Mouse (Mus musculus): ENCODE measurements around the gene Rbbp8nl. TPM values are rescaled to one million over a fixed set of nuclear protein-coding genes. Genes with fewer than 3 reads are reported as not detected.
"Not testable (repeated sequence)": the region's sequence is repeated elsewhere in the genome, so short reads cannot be mapped to it uniquely, and the experiment has no call there.

Rbbp8nl gene
- polyA plus RNA-seq, 1 experiment from 2014 or later, result not detected

- WGBS, result 85% methylated on average over 3 of the region's 3 CpGs
- no peak for ATAC-seq
- peaks cover 30% of the 10 kb centered on the region for H3K36me3 ChIP-seq (ENCODE audit: control insufficient read depth, insufficient read depth, low read length)
- no peaks in the 10 kb centered on the region for H3K27me3 ChIP-seq (replicated peaks; ENCODE audit: control insufficient read depth, insufficient read depth, low read length)
- no peak overlapping the region for H3K4me2 ChIP-seq (ENCODE audit: low read length)
- no peak overlapping the region for H3K9ac ChIP-seq (ENCODE audit: low read depth, low read length)
- H3K27ac ChIP-seq (ENCODE audit: low read depth, low read length), result no peak overlapping the region
- H3K4me3 ChIP-seq (ENCODE audit: low read length), result no peak overlapping the region
- H3K9me3 ChIP-seq (ENCODE audit: control insufficient read depth, low read length), result no peaks in the 10 kb centered on the region
- H3K4me1 ChIP-seq (ENCODE audit: control insufficient read depth, insufficient read depth, low read depth, low read length), result peaks cover 8% of the 10 kb centered on the region
Observed at GRCm38 (mm10) chr2:180262441-180262840, 27.2 kb downstream of the Rbbp8nl start.

- no peak overlapping the region for H3K9ac ChIP-seq (ENCODE audit: low read depth, low read length)
- H3K9me3 ChIP-seq (ENCODE audit: control insufficient read depth, low read length), result no peaks in the 10 kb centered on the region
- peaks cover 8% of the 10 kb centered on the region for H3K4me1 ChIP-seq (ENCODE audit: control insufficient read depth, insufficient read depth, low read depth, low read length)
- H3K4me3 ChIP-seq (ENCODE audit: low read length), result no peak overlapping the region
- no peak overlapping the region for H3K27ac ChIP-seq (ENCODE audit: low read depth, low read length)
- no peak overlapping the region for H3K4me2 ChIP-seq (ENCODE audit: low read length)
- H3K27me3 ChIP-seq (replicated peaks; ENCODE audit: control insufficient read depth, insufficient read depth, low read length), result no peaks in the 10 kb centered on the region
- ATAC-seq, result no peak
- H3K36me3 ChIP-seq (ENCODE audit: control insufficient read depth, insufficient read depth, low read length), result peaks cover 30% of the 10 kb centered on the region
- WGBS, result 88% methylated on average over 5 of the region's 7 CpGs
Observed at GRCm38 (mm10) chr2:180261901-180262300, 27.8 kb downstream of the Rbbp8nl start.

GRCm38 (mm10) chr2:180260610-180261480 lies 28.8 kb downstream of the Rbbp8nl start:
- 74% methylated on average over 8 of the region's 8 CpGs for WGBS
- no peak for ATAC-seq
- H3K27ac ChIP-seq (ENCODE audit: low read depth, low read length), result no peak overlapping the region
- H3K27me3 ChIP-seq (replicated peaks; ENCODE audit: control insufficient read depth, insufficient read depth, low read length), result no peaks in the 10 kb centered on the region
- H3K9ac ChIP-seq (ENCODE audit: low read depth, low read length), result no peak overlapping the region
- H3K4me1 ChIP-seq (ENCODE audit: control insufficient read depth, insufficient read depth, low read depth, low read length), result peaks cover 13% of the 10 kb centered on the region
- H3K4me3 ChIP-seq (ENCODE audit: low read length), result no peak overlapping the region
- H3K4me2 ChIP-seq (ENCODE audit: low read length), result no peak overlapping the region
- H3K36me3 ChIP-seq (ENCODE audit: control insufficient read depth, insufficient read depth, low read length), result peaks cover 27% of the 10 kb centered on the region
- H3K9me3 ChIP-seq (ENCODE audit: control insufficient read depth, low read length), result no peaks in the 10 kb centered on the region

GRCm38 (mm10) chr2:180259826-180260609 lies 29.7 kb downstream of the Rbbp8nl start:
- ATAC-seq; H3K27ac ChIP-seq (ENCODE audit: low read depth, low read length); H3K9me3 ChIP-seq (ENCODE audit: control insufficient read depth, low read length); H3K4me2 ChIP-seq (ENCODE audit: low read length); H3K27me3 ChIP-seq (replicated peaks; ENCODE audit: control insufficient read depth, insufficient read depth, low read length); H3K4me3 ChIP-seq (ENCODE audit: low read length); H3K9ac ChIP-seq (ENCODE audit: low read depth, low read length): not testable (repeated sequence)
- peaks cover 14% of the 10 kb centered on the region for H3K4me1 ChIP-seq (ENCODE audit: control insufficient read depth, insufficient read depth, low read depth, low read length)
- 71% methylated on average over 17 of the region's 17 CpGs for WGBS
- peaks cover 27% of the 10 kb centered on the region for H3K36me3 ChIP-seq (ENCODE audit: control insufficient read depth, insufficient read depth, low read length)

- 76% methylated on average over 10 of the region's 10 CpGs for WGBS
- peaks cover 27% of the 10 kb centered on the region for H3K36me3 ChIP-seq (ENCODE audit: control insufficient read depth, insufficient read depth, low read length)
- H3K9me3 ChIP-seq (ENCODE audit: control insufficient read depth, low read length), result not testable (repeated sequence)
Observed at GRCm38 (mm10) chr2:180258951-180259484, 30.7 kb downstream of the Rbbp8nl start.

GRCm38 (mm10) chr2:180257963-180258865 lies 31.5 kb downstream of the Rbbp8nl start:
- Histone ChIP-seq H3K9me3 (ENCODE audit: control insufficient read depth, low read length) (no peaks in the 10 kb centered on the region), H3K36me3 (ENCODE audit: control insufficient read depth, insufficient read depth, low read length) (peaks cover 22% of the 10 kb centered on the region), H3K9ac (ENCODE audit: low read depth, low read length) (peak overlapping the region; percentile 91), H3K4me2 (ENCODE audit: low read length) (peak overlapping the region; percentile 76), H3K27ac (ENCODE audit: low read depth, low read length) (peak overlapping the region; percentile 85), H3K4me1 (ENCODE audit: control insufficient read depth, insufficient read depth, low read depth, low read length) (peaks cover 14% of the 10 kb centered on the region), H3K27me3 (replicated peaks; ENCODE audit: control insufficient read depth, insufficient read depth, low read length) (no peaks in the 10 kb centered on the region), H3K4me3 (ENCODE audit: low read length) (peak overlapping the region; percentile 77)
- no peak for ATAC-seq
- 53% methylated on average over 11 of the region's 11 CpGs for WGBS

More at GRCm38 (mm10) chr2:180258951-180259484, 30.7 kb downstream of the Rbbp8nl start:
- H3K9ac ChIP-seq (ENCODE audit: low read depth, low read length); ATAC-seq; H3K27me3 ChIP-seq (replicated peaks; ENCODE audit: control insufficient read depth, insufficient read depth, low read length); H3K4me2 ChIP-seq (ENCODE audit: low read length); H3K4me3 ChIP-seq (ENCODE audit: low read length); H3K27ac ChIP-seq (ENCODE audit: low read depth, low read length): not testable (repeated sequence)
- peaks cover 14% of the 10 kb centered on the region for H3K4me1 ChIP-seq (ENCODE audit: control insufficient read depth, insufficient read depth, low read depth, low read length)

- H3K27me3 ChIP-seq (replicated peaks; ENCODE audit: control insufficient read depth, insufficient read depth, low read length), result no peaks in the 10 kb centered on the region
- peak within 1 kb of the TSS; percentile 83 for H3K4me2 ChIP-seq (ENCODE audit: low read length)
- ATAC-seq, result peak; percentile 98
- peak within 1 kb of the TSS; percentile 91 for H3K9ac ChIP-seq (ENCODE audit: low read depth, low read length)
- peaks cover 14% of the 10 kb centered on the region for H3K4me1 ChIP-seq (ENCODE audit: control insufficient read depth, insufficient read depth, low read depth, low read length)
- peak within 1 kb of the TSS; percentile 77 for H3K4me3 ChIP-seq (ENCODE audit: low read length)
- H3K36me3 ChIP-seq (ENCODE audit: control insufficient read depth, insufficient read depth, low read length), result peaks cover 20% of the 10 kb centered on the region
- peak within 1 kb of the TSS; percentile 90 for H3K27ac ChIP-seq (ENCODE audit: low read depth, low read length)
- under 1% methylated on average over 38 of the region's 38 CpGs for whole genome bisulfite sequencing
- H3K9me3 ChIP-seq (ENCODE audit: control insufficient read depth, low read length), result no peaks in the 10 kb centered on the region
Observed at GRCm38 (mm10) chr2:180257001-180257521, 32.6 kb downstream of the Rbbp8nl start, which contains the start of gene Rps21. TSS of gene Rps21 (plus strand) at chr2:180257377.

GRCm38 (mm10) chr2:180256296-180257000 lies 33.2 kb downstream of the Rbbp8nl start:
- Histone ChIP-seq H3K9ac (ENCODE audit: low read depth, low read length) (peak overlapping the region; percentile 80), H3K4me1 (ENCODE audit: control insufficient read depth, insufficient read depth, low read depth, low read length) (peaks cover 14% of the 10 kb centered on the region), H3K36me3 (ENCODE audit: control insufficient read depth, insufficient read depth, low read length) (peaks cover 17% of the 10 kb centered on the region), H3K9me3 (ENCODE audit: control insufficient read depth, low read length) (no peaks in the 10 kb centered on the region), H3K4me2 (ENCODE audit: low read length) (peak overlapping the region; percentile 83), H3K27ac (ENCODE audit: low read depth, low read length) (peak overlapping the region; percentile 90), H3K27me3 (replicated peaks; ENCODE audit: control insufficient read depth, insufficient read depth, low read length) (no peaks in the 10 kb centered on the region), H3K4me3 (ENCODE audit: low read length) (peak overlapping the region; percentile 77)
- peak; percentile 63 for ATAC-seq
- WGBS, result 24% methylated on average over 26 of the region's 26 CpGs
